Mouse (Mus musculus) ES-E14 (cell line): ENCODE data around the gene Rpl15. TPM values are rescaled to one million over a fixed set of nuclear protein-coding genes. Genes with fewer than 3 reads are reported as not detected.

ENCODE experiments used
- DNase-seq: peaks from one replicate; pipeline ENCODE4 v3.0.0-alpha.2; 2013; ENCODE audit warnings: low read depth, low spot score
- H3K27ac ChIP-seq: 2 replicates; pipeline ENCODE4 v1.5.1; 2012; ENCODE audit warnings: low read depth, mild to moderate bottlenecking, low read length, moderate library complexity, mixed read lengths; ENCODE audit not compliant: poor library complexity, insufficient read depth, severe bottlenecking
- H3K36me3 ChIP-seq: 2 replicates; pipeline ENCODE4 v1.6.1; 2012; ENCODE audit warnings: mild to moderate bottlenecking, low read length, moderate library complexity, mixed read lengths; ENCODE audit not compliant: control insufficient read depth, poor library complexity, insufficient read depth, severe bottlenecking
- H3K4me1 ChIP-seq, 2 experiments: fragments of 150-350 bp in 1 of 2; sonication (generic) in 1 of 2; 2 replicates each; pipeline ENCODE4 v1.6.1; 2012; ENCODE audit warnings: low read length in 2 of 2, mild to moderate bottlenecking in 1 of 2, mixed read lengths in 1 of 2; ENCODE audit not compliant: control insufficient read depth in 2 of 2, insufficient read depth in 2 of 2, poor library complexity in 1 of 2
- H3K4me3 ChIP-seq, 2 experiments: fragments of 150-350 bp in 1 of 2; sonication (generic) in 1 of 2; 2 replicates each; pipeline ENCODE4 v1.5.1; 2012; ENCODE audit warnings: low read length in 2 of 2, low read depth in 1 of 2, mild to moderate bottlenecking in 1 of 2, mixed read lengths in 1 of 2; ENCODE audit not compliant: insufficient read depth in 1 of 2, poor library complexity in 1 of 2, severe bottlenecking in 1 of 2
- H3K9ac ChIP-seq: 2 replicates; pipeline ENCODE4 v1.6.1; 2012; ENCODE audit warnings: low read depth, mild to moderate bottlenecking, low read length, mixed read lengths; ENCODE audit not compliant: poor library complexity, insufficient read depth, severe bottlenecking
- H3K9me3 ChIP-seq: fragments of 150-350 bp; sonication (generic); 2 replicates; pipeline ENCODE4 v1.6.1; 2012; ENCODE audit warnings: low read depth, mild to moderate bottlenecking, low read length; ENCODE audit not compliant: control insufficient read depth, insufficient read depth
- CHD2 ChIP-seq: IDR thresholded peaks from 2 replicates; pipeline ENCODE4 v1.6.1; 2014; ENCODE audit warnings: mild to moderate bottlenecking, low read depth, low read length, inconsistent platforms
- HCFC1 ChIP-seq: IDR thresholded peaks from 2 replicates; pipeline ENCODE4 v1.6.1; 2012; ENCODE audit warnings: low read length, inconsistent platforms, borderline replicate concordance; ENCODE audit not compliant: insufficient read depth
- MAFK ChIP-seq: IDR thresholded peaks from 2 replicates; pipeline ENCODE4 v1.6.1; 2014; ENCODE audit warnings: mild to moderate bottlenecking, low read depth, low read length, inconsistent platforms; ENCODE audit not compliant: insufficient read depth
- ZC3H11A ChIP-seq: IDR thresholded peaks from 2 replicates; pipeline ENCODE4 v1.6.1; 2012; ENCODE audit warnings: low read depth, mild to moderate bottlenecking, inconsistent platforms, low read length, borderline replicate concordance
- ZNF384 ChIP-seq: IDR thresholded peaks from 2 replicates; pipeline ENCODE4 v1.6.1; 2012; ENCODE audit warnings: low read depth, low read length, inconsistent platforms
- in situ Hi-C, 2 experiments: fragments of 600-800 bp; cut with MboI; formaldehyde crosslinking; loops; one replicate each; pipeline ENCODE4 v1.15.1; 2025; ENCODE audit warnings: low sequenced_read_pairs in 2 of 2, inconsistent platforms in 1 of 2; ENCODE audit not compliant: unreplicated experiment in 2 of 2
- total RNA-seq: library from RNA; depleted of rRNA; stranded (reverse); fragments of 300-350 nt; gene quantifications from 2 replicates; pipeline ENCODE4 v1.2.3, GENCODE M21; 2012; rRNA removed

The Rpl15 gene
- total RNA-seq, 1 experiment, result 1,639 TPM

DNA sequence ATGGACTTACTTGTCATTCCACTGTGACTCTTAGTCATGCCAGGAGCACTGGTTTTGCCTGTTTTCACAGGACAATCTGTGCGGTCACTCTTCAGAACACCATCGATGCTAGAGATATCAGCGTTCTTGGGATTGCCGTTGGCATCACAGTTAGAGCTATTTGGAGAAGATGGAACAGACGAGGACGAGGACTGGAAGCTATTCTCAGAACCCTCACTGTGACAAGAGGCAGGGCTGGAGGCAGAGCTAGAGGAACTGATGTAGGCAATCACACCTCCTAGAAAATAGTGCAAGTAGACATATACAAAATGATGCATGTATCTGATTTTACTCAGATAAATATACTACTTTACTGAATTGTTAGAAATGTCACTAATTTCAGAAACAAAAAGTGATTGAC lies 49.2 kb downstream of the Rpl15 start:
- Histone ChIP-seq H3K4me1 (no peaks in the 10 kb centered on the region), H3K27ac (no peak overlapping the region), H3K4me3 (no peak overlapping the region), H3K9ac (no peak overlapping the region), H3K36me3 (no peaks in the 10 kb centered on the region), H3K9me3 (0 out of 2 replicates have a peak, but pooled peaks cover 1% of the 10 kb centered on the region)
- TF ChIP-seq HCFC1 (no peak), MAFK (no peak), CHD2 (no peak), ZNF384 (no peak), ZC3H11A (no peak)
- DNase-seq, result no peak
- in situ Hi-C loops, result no loop called here

Other genes starting within 250 kb of the Rpl15 start
- 18.7 TPM in 2 replicates for gene Nr1d2, start 32.3 kb downstream of the Rpl15 start, total RNA-seq
- 8.1 and 8.6 TPM in 2 replicates for gene Nkiras1, start 255 bp downstream of the Rpl15 start, total RNA-seq
- gene Ube2e1, start 60.5 kb upstream of the Rpl15 start, total RNA-seq, result 10.7 and 17.0 TPM in 2 replicates